Mouse (Mus musculus) T-helper 2 cell (primary cell): ENCODE results near the gene Taar7f.
"Not testable (repeated sequence)": the region's sequence is repeated elsewhere in the genome, so short reads cannot be mapped to it uniquely, and the experiment has no call there.

Source experiments
- in situ Hi-C: fragments of 300-600 bp; cut with MboI, MseI; formaldehyde crosslinking; loops from one replicate; pipeline ENCODE4 v1.15.1; 2025; ENCODE audit warnings: high pct_unique_total_duplicates

Taar7f gene

GRCm38 (mm10) chr10:24049210-24049609 is at the start of gene Taar7f:
Gene Taar7f (plus strand): TSS chr10:24049510.
- in situ Hi-C loops: no loop called here

DNA sequence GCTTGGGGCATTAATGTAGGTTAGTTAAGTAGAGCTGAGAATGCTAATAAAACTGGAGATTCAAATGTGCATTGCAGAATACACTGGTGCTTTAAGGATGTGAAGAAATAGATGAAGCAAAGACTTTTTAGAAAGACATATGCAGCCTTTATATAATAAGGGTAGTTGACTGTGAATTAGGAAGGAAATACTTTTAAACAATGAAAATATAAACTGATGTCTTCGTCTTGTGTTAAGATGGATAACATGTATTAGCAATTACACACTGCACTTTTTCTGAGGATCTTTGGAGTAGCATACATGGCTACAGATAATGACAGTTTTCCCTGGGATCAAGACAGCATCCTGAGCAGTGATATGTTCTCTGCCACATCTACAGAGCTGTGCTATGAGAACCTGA is 49.7 kb upstream of the Taar7f start, which contains the start of gene Taar7b:
Gene Taar7b, plus strand, starts transcription at position 301 of the 400 bp plus-strand sequence.
- in situ Hi-C loops: no loop called here

DNA sequence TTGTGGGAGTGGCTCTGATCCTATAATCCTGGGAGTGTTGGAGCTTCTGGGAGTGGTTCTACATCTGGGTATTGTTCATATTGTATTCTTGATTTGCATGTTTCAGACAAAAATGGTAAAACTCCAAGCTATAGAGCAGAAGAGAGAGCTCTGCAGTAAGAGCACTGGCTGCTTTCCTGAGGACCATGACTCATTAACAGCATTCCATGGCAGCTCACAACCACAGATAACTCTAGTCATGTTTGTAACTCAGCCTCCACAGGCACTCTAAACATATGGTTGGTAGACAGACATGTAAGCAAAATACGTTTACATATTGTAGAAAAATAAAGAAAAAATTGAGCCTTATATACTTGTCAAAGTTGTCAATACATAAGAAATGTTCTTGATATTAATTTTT is 42.9 kb upstream of the Taar7f start:
- in situ Hi-C loops: no loop called here

GRCm38 (mm10) chr10:24007034-24007433 is 42.3 kb upstream of the Taar7f start:
- in situ Hi-C loops: no loop called here

DNA sequence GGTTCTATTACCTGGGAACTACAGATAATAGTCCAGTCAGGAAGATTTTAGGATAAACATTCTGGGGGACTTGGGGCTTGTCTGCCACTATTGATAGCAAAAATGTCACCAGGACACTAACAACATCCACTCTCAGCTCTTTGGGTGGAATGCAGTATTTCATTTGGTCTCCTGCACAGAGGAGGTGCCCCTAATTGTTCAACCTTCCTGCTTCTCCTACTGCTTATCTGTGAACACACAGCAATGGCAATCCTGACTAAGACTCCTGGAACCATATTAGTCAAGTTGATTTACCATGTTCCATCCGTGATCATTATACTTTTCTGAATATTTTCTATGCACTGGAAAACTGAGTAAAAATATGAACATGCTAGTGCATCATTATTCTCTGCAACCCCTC is 41.2 kb upstream of the Taar7f start:
- in situ Hi-C loops: no loop called here

- in situ Hi-C loops: no loop called here
Observed at GRCm38 (mm10) chr10:24026922-24027321, 22.4 kb upstream of the Taar7f start, which contains the start of gene Taar7d. Gene Taar7d (plus strand): TSS chr10:24027222.

DNA sequence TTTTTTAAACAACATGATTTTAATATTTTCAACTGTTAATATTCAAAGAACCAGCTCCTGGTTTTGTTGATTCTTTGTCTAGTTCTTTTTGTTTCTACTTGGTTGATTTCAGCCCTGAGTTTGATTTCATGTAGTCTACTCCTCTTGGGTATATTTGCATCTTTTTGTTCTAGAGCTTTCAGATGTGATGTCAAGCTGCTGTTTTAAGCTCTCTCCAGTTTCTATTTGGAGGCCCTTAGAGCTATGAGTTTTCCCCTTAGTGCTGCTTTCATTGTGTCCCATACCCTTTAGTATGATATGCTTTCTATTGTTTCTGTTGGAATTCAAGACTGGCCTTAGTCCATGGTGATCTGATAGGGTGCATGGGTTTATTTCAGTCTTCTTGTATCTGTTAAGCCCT is 18.0 kb upstream of the Taar7f start:
- in situ Hi-C loops: no loop called here

DNA sequence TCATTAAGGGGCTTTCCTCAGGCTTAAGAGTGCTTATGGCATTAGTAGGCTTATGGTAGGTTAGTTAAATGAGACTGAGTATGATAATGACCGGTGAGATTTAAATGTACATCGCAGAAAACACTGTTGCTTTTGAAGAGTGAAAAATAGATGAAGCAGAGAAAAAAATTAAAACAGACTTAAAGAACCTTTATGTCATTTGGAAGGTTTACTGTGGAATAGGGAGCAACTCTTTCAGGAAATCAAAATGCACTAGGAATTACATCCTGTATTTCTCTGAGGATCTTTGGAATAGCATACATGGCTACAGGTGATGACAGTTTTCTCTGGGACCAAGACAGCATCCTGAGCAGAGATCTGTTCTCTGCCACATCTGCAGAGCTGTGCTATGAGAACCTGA is 12.0 kb upstream of the Taar7f start, which contains the start of gene Taar7e:
Gene Taar7e, plus strand, starts transcription at position 301 of the 400 bp plus-strand sequence.
- in situ Hi-C loops: no loop called here

DNA sequence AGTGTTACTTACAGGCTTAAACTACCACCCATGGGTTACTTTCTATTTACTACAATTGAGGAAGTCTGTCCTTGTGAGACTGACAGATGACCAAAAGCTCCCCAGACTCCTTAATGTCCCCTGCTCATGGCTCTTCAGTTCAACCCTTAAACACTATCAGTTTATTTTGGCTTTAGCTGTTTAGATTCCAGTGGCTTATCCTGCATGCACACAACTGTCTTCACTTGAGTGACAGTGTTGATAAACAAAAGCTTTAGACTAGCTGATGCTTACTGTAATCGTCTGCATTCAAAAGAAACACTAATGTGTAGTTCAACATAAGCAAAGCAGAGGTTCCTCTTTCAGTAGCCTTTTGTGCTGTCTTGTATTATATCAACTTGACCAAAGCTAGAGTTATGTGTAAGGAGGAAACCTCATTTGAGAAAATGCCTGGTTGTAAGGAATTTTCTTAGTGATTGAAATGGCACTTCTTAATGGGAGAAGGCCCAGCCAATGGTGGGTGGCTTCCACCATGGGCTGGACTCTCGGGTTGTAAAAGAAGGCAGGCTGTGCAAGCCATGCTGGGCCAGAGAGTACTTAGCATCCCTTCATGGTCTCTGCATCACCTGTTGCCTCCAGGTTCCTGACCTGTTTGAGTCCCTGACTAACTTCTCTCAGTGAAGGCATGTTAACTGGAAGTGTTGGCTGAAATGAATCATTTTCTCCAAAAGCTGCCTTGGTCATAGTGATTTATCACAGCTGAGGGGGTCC is 9.0 kb upstream of the Taar7f start:
- in situ Hi-C loops: no loop called here

DNA sequence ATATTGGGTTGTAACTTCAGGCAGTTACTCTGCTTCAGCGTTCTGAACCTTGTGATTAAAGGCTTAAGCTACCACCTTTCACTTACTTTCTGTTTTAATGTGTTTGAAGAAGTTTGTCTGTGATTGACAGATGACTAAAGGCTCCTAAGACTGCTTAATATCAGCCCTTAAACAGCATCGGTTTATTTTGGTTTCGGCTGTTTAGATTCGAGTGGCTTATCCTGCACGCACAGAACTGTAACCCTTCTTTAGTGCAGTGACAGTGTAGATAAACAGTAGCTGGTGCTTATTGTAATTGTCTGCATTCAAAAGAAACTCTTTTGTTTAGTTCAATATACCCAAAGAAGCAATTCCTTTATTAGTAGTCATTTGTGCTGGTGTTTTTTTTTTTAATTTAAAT is 2.7 kb downstream of the Taar7f start:
- in situ Hi-C loops: no loop called here

DNA sequence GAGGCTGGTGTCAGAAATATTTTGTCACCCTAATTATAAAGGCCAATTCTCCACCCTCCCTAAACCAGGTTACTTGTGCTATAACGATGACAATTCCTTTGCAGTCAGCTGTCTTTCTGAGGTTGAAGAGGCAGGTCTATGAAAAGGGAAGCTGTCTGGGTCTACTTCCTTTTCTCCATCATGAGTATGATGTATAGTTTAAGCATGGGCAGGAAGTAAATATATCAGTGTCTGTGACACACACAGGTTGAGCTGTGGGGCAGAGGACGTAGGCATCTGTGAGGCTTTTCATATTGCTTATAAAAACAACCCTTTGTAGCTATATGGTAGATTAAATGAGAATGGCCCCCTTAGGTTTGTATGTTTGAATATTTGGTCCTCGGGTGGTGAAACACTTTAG is 9.7 kb downstream of the Taar7f start:
- in situ Hi-C loops: no loop called here

GRCm38 (mm10) chr10:24074751-24075150 is 25.4 kb downstream of the Taar7f start:
- in situ Hi-C loops: not testable (repeated sequence)

DNA sequence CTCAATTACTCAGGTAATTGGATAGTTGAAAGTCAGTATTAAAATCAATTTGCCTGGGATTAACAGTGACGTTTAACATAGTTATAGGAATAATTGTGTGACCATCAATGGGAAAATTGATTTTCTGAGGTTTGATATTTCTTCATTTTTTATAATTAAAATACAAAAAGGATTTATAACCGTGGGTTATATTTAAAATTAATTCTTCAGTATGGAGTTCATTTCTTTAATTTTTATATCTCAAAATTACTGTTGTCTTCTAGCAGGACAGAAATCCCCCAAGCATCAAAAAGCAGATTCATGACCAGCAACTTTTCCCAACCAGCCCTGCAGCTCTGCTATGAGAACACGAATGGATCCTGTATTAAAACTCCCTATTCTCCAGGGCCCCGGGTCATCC is 26.9 kb downstream of the Taar7f start, which contains the start of gene Taar8a:
Gene Taar8a, plus strand, starts transcription at position 301 of the 400 bp plus-strand sequence.
- in situ Hi-C loops: not testable (repeated sequence)

- in situ Hi-C loops: no loop called here
Observed at GRCm38 (mm10) chr10:24080166-24080565, 30.9 kb downstream of the Taar7f start.

GRCm38 (mm10) chr10:24085936-24086335 is 36.6 kb downstream of the Taar7f start:
- in situ Hi-C loops: no loop called here

DNA sequence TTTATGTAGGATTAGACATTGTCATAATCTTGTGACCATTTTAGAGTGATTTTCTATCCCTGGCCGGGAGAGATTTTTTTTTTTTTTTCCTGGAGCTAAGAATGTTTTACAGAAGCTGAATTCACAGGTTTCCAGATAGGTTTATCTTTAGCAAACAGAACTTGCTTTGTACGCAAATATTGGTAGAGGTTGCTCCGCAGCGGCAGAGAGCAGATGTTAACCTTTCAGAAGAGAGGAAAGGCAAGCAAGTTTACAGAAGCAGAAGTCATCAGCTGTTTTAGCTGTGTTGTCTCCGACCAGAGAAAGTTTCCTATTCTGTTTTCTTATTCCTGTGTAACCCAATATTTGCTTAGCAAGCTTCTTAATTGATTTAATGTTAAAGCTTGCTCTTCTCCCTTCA is 37.2 kb downstream of the Taar7f start:
- in situ Hi-C loops: no loop called here

- in situ Hi-C loops: no loop called here
Observed at GRCm38 (mm10) chr10:24087168-24087567, 37.9 kb downstream of the Taar7f start.

DNA sequence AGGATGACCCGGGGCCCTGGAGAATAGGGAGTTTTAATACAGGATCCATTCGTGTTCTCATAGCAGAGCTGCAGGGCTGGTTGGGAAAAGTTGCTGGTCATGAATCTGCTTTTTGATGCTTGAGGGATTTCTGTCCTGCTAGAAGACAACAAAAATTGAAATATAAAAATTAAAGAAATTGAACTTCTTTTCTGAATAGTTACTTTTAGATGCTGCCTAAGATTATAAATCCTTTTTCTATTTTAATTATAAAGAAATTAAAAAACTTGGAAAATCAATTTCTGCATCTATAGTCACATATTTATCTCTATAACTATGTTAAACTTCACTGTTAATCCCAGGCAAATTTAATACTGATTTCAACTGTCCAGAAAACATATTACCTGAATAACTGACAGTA is 42.9 kb downstream of the Taar7f start, which contains the start of gene Taar8b:
Gene Taar8b, minus strand, starts transcription at position 101 of the 400 bp plus-strand sequence.
- in situ Hi-C loops: no loop called here

DNA sequence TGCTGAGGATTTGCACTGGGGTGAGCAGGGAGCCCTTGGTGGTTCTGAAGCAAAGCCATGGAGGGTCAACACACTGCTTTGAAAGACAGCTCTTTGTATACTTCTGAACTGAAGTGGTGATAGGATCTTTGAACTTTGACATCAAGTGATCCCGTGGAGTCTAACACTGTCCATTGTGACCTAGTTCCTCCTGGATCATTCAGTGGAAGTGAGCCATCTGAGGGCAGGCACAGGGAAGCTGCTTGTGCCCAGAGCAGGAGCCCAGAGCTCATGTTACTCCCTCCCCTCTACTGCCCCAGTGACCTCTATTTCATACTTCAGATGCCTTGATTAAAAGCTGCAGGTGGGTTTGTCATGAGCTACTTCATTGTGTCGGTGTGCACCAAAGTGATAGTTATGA is 47.7 kb downstream of the Taar7f start:
- in situ Hi-C loops: not testable (repeated sequence)
